Mouse (Mus musculus) layer of hippocampus, postnatal 10 days (tissue): ENCODE data around the gene Gm44596. TPM values are rescaled to one million over a fixed set of nuclear protein-coding genes. Genes with fewer than 3 reads are reported as not detected.

Source experiments
- DNase-seq, 2 experiments: peaks; one replicate each; pipeline ENCODE4 v3.0.0; 2021; ENCODE audit warnings: low spot score in 2 of 2
- total RNA-seq, 2 experiments: library from RNA; stranded (reverse); gene quantifications; 2 replicates each; pipeline ENCODE4 v1.2.3; 2021

Gm44596 gene
- total RNA-seq, 2 experiments from 2014 or later: 1.3 TPM; not detected in 1

DNA sequence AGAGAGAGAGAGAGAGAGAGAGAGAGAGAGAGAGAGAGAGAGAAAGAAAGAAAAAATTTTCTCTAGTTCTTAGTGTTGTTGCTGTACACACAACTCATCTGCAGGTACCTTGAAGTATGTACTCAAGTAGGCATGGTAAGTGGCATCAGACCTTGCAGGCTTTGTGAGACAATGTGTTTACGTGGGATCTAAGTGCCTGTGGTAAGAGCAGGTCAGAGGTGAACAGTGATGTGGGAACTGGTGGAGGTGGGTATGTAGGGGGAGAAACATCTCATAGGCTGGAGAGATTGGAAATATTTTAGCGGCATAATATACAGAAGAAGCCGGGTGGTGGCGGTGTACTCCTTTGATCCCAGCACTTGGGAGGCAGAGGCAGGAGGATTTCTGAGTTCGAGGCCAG, 52.3 kb downstream of the Gm44596 start:
- DNase-seq: no peak

DNA sequence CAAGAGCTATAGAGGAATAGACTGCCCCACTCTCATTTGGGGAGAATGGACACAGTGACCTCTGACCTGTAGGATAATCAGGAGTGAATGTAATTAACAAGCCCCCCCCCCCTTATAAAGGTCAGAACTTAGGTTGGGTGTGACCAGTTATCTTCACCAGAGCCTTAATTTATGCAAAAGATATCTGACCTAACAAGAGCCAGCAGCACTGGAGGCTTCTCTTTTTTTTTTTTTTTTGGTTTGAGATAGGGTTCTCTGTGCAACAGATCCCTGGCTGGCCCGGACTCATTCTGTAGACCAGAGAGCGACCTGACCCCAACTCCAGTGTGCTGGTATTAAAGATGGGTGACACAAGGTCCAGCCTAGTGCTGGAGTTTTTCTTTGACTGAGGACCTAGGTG, 54.0 kb downstream of the Gm44596 start:
- DNase-seq: no peak

DNA sequence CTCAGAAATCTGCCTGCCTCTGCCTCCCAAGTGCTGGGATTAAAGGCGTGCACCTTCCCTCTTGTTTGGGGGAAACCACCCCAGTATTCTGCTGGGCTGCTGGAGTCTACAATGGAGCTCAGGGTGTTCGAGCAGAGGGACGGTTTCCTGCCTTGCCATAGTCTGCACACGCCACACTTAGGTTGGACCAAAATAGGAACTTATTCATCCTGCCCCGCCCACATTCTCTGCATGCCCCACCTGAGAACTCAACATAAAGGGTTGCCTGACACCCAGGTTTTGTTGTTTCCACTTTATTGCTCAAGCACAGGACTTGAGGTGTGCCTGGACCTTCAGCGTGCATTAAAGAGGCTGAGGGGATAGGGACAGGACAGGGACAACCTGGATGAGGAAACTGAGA, 54.5 kb downstream of the Gm44596 start:
- DNase-seq: no peak

DNA sequence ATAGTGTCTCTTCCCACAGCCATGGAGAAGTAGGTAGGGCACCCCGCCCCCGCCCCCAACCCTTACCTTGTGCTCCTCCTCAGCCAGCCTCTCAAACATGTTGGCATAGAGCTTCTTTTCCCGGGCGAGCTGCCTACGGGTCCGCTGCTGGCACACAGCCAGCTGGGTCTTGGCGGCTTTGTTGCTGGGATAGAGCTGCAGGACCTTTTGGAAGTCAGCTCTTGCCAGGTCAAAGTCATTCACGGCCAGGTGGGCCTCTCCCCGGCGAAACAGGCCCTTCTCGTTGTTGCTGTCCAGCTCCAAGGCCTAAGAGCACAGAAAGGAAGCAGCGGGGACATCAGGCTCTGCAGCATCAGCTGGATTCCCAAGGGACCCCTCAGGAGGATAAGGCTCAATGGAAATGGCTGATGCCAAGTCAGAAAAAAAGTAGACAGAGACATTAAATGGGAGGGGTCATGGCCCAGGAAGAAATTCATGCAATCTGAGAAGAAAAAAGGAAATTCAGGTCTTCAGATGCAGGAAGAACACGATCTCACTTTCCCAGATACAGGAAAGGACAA, 57.1 kb downstream of the Gm44596 start:
- DNase-seq: no peak

DNA sequence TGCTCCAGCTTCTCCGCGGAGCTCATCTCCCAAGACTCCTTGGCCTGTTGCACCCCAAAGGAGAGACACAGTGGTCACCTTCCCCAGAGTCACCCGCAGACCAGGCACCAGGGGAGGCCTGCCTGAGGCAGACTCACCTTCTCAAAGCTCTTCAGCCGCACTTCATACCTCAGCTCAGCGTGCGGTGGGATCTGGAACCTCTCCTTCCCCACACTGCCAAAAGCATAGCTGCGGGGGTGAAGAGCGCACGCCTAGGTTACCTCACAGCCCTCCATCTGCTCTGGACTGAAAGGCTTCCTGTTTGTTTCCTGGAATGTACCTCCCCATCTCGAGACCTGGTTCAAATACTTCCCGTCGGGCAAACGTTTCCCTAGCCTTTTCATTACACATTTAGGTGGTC, 58.3 kb downstream of the Gm44596 start:
- no peak for DNase-seq

DNA sequence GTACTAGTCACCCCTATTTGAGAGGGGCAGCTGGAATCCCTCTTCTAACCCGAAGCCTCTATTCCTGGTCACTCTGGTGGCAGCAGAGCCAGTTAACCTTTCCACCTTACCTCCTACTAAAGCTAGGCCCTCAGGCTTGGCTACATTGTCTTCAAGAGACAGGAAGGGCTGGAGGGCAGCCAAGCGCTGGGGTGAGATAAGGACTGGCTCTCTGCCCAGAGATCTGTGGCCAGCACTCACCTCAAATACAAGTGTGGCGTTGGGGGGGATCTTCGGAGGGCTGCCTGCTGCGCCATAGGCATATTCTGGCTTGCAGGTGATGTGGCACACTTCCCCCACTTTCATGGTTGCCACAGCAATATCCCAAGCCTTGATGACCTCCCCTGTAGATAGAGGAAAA, 60.2 kb downstream of the Gm44596 start:
- DNase-seq: no peak

DNA sequence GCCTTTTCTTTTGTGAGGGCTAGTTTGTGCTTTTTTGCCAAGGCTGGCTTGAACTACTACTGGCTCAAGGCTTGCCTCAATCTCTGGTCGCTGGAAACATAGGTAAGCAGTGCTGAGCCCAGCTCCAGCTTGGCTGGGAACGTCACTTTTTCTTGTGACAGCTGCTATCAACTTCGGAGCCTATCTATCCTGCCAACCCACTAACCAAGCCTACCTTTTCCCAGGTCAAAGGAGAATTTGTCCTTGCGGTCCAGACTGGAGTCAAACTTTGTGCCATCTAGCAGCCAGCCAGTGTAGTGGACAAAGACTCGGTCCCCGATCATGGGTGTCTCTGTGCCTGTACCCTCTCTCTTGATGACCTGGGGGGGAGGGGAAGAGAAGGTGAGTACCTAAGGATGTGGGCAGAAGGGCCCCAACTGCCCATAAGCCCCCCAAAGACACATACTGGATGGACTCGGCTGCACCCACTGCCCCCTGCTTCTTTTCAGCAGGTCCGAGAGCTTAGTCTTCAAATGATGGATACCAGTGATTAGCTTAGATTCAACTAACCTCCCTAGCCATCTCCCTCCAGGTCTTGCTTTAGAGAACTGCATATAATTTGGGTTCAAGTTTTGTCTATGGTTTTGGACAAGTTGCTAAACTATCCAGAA, 61.2 kb downstream of the Gm44596 start:
- no peak for DNase-seq

DNA sequence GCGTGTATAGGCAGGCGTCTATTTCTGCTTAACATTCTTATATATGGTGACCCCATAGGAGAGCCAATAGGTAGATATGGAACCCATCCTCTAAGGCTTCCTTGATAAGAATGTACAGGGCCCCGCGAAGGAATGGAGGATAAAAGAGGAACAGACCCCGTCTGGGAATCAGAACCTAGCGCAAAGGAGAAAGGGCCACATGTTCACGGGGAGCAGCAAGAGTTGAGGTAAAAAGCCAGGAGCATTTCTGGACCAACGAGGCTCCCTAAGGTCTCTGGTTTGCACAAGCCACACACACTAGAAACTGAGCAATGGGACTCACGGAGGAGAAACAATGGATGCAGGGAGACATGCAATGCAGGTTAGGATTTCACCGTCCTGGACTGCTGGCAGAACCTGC, 62.0 kb downstream of the Gm44596 start:
- no peak for DNase-seq

DNA sequence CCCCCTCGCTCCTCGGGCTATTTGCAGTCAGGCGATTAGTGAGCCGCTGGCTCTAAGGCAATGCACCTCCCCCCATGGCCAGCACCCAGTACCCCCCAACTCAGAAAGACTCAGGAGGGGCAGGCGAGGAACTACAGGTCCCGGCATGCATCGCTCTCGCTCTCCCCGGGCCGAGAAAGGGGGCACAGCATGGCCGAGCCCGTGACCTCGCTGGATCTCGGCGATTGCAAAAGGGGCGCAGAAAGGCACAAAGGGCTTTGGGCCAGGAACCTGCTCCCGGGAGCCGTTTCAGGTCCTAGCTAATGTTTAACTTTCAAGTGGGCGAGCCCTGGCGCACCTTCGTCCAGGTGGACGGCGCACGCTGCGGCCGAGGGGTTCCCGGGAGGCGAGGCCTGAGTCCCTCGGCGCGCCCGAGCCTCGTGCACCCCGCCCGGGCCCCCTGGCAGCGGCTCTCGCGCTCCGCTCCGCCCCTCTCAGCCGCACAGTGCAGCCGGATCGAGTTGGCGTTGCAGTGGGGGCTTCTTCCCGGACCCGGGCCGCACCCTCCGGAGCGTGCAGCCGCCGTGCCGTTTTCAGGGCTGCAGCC, 62.5 kb downstream of the Gm44596 start:
- DNase-seq: peak; percentile 67 to 76

DNA sequence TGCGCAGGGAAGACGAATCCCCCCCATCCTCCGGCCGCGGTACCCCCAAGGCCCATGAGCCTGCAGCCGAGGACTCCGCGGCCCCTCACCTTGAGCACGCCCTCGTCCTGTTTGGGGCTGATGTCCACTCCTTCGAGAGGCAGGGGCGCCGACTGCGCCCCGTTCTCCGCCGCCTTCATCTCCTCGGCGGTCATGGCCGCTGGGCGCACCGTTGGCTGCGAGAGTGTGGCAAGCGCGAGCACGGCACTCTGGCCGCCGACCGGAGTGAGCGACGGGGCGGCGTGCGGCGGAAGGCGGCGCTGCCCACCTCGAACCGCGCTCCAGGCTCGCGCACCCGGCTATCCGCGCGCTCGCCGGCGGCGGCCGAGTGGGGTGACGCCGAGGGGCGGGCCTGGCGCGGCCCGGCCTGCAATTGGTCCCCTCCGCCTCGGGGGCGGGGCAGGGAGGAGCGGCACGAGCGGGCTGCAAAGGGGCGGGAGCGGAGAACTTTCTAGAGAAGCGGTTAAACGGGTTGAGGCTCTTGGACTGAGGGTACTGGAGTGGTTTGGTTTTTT, 63.1 kb downstream of the Gm44596 start, which contains the start of gene Fkbp4:
Gene Fkbp4, minus strand, starts transcription at position 361 of the 554 bp plus-strand sequence.
- DNase-seq: peak; percentile 88 to 94

DNA sequence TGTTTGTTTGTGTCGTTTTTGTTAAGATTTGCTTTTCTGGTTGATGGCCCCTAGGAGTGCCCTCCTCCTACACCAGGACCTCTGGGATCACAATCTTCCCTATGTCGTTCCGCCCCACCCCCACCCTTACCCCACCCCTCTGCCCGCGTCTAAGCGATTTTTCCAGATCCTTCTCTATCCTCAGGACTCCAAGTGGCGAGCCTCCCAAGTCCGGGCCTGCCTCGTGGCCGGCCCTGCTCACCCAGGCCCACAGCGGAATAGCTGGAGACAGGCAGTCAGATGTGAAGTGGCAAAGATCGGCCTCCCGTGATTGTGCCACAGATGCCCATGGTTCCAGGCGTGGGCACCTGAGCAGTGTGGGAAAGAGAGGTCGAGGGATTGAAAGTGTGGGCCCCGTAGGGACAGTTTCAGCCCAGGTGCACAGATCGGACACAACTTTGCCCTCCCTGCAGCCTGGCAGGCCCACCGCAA, 63.6 kb downstream of the Gm44596 start:
- no peak for DNase-seq

DNA sequence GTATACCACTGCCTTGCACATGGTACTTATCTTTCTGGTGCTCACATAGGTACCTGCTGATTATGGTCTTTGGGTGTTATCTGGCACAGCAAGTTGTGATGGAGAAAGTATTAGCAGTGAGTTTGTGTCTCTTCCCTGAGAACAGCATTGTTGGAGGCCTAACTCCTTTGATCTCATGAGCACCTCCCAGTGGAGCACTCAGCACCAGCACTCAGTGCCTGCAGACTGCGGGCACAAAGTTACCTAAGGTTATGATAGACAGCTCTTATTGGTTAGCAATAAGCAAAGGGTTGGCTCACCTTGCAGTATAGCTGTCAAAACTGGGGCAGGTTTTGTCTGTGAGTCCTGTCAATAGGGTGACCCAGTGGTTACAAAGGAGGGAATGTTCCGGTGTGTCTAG, 64.9 kb downstream of the Gm44596 start:
- DNase-seq: no peak

DNA sequence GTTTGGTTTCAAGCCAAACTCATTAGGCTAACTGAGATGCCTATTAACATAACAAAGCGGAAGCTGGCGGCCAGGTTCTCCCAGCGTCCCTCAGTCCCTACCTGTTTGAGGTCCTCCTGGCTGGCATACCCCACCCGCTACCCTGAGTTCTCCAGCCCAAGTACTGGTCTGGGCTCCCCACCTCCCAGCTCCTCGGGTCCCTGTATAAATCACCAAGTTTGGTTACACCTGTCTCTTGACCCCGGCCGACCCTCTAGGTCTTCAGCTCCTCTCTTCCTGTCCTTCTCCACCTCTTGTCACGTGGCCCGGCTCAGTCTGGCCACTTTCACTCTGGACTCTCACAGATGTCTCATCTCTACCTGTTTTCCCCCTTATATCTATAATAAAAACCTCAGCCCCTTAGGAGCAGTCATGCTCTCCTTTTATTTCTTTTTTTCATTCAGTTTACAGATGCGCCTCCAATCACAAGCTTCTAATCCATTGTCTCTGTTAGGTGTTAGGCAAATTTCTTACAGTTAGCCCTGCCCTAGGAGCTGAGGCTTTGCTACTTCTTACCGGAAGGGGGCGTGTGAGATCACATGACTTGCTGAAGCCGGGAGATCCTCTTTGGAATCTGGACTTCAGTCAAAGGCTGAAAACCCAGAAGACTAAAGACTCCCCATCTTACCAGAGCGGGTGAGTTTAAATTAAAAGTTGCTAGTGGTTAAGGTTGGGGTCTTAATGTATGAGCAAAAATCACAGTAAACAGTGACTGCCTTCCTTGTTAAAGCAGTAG, 70.6 kb downstream of the Gm44596 start:
- peak; percentile 54 to 65 for DNase-seq

DNA sequence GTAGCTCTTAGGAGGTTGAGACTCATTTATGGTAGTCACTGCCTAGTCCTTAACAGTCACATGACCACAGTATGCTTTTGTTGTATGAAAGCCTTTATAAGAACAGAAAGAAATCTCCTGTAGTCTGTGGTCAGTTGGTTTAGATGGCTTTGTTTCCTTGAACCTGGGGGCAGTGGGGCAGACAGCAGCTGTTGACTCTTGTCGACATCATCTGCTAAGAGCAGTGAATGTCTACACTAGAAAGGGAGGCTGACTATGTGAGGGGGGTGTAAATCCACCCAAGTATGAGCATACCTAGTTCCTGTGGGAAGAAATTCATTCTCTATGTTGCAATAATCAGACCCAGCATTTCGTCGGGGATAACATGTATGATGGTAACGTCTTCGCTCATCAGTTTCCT, 71.8 kb downstream of the Gm44596 start:
- no peak for DNase-seq

DNA sequence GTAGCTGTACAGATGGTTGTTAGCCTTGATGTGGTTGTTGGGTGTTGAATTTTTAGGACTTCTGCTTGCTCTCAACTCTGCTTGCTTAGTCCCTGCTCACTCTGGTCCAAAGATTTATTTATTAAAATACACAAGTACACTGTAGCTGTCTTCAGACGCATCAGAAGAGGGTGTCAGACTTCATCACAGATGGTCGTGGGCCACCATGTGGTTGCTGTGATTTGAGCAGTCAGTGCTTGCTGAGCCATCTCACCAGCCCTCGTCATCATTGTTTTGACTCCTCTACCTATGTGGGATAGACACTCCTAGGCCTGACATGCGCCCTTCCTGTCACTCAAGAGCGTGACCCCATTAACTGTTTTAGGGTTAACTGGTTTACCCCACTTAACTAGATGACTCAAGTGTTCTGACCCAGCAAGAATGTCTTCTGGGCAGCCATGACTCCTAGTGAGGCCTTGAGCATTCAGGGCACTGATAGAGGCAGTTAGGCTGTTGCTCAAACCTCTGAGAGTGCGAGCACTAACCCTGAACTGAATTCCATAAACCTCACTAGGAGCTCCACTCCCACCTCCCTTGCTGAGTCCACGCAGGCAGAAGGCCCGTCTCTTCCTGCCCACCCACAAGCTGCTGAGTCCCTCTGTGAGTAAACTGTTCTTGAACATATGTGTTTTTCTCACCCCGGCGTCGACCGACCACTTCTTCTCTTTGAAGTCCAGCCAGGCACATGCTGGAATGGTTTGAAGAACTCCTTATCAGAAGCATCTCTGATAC, 80.7 kb downstream of the Gm44596 start:
- DNase-seq: no peak

Other genes with a start within 250 kb of the Gm44596 start
- 10 to 100 TPM; 79.8 to 84.6 TPM for gene Tspan9, start 231.9 kb upstream of the Gm44596 start, total RNA-seq
- gene Tead4, start 74.7 kb upstream of the Gm44596 start, total RNA-seq: under 1 TPM; 0.82 to 0.91 TPM
- 10 to 100 TPM; 23.2 to 24.2 TPM for gene Tulp3, start 19.7 kb upstream of the Gm44596 start, total RNA-seq
- gene Rhno1, start 12.6 kb upstream of the Gm44596 start, total RNA-seq: 10 to 100 TPM; 21.8 to 22.6 TPM
- 1 to 10 TPM; 5.8 to 7.9 TPM for gene Foxm1, start 12.5 kb upstream of the Gm44596 start, total RNA-seq
- gene Tex52, start within 50 bp of the Gm44596 start, total RNA-seq: not detected
- gene Nrip2, start 23.8 kb downstream of the Gm44596 start, total RNA-seq: 1 to 10 TPM; 5.2 to 5.3 TPM
- 10 to 100 TPM; 21.9 to 23.8 TPM for gene Itfg2, start 49.4 kb downstream of the Gm44596 start, total RNA-seq
- 100 to 1,000 TPM; 117 to 118 TPM for gene Fkbp4, start 63.2 kb downstream of the Gm44596 start, total RNA-seq
- gene Pzp, start 151.2 kb downstream of the Gm44596 start, total RNA-seq: not detected
- 10 to 100 TPM in 1 of 2 experiments, 1 to 10 TPM in 1; 7.6 to 12.8 TPM for gene A2ml1, start 206.1 kb downstream of the Gm44596 start, total RNA-seq
- gene Klrb1a, start 248.0 kb downstream of the Gm44596 start, total RNA-seq: not detected